Mouse (Mus musculus): ENCODE data around the gene Shc2.

Gene Shc2

GRCm38 (mm10) chr10:79613578-79614304 lies 24.0 kb downstream of the Shc2 start, which contains the start of gene C2cd4c:
TSS of gene C2cd4c (minus strand) at chr10:79614025.
- DNase-seq, result peak; percentile 69

- DNase-seq, result no peak
Measured at GRCm38 (mm10) chr10:79612192-79613135, 25.3 kb downstream of the Shc2 start.

GRCm38 (mm10) chr10:79611296-79611695 lies 26.4 kb downstream of the Shc2 start:
- DNase-seq, result no peak

GRCm38 (mm10) chr10:79609276-79609675 lies 28.4 kb downstream of the Shc2 start:
- no peak for DNase-seq

- DNase-seq, result no peak
Measured at GRCm38 (mm10) chr10:79607892-79608291, 29.8 kb downstream of the Shc2 start.

- DNase-seq, result no peak
Measured at GRCm38 (mm10) chr10:79606537-79606936, 31.2 kb downstream of the Shc2 start.

GRCm38 (mm10) chr10:79597936-79598230 lies 39.8 kb downstream of the Shc2 start:
- no peak for DNase-seq

GRCm38 (mm10) chr10:79597051-79597935 lies 40.4 kb downstream of the Shc2 start:
- no peak for DNase-seq

- no peak for DNase-seq
Measured at GRCm38 (mm10) chr10:79595590-79595929, 42.2 kb downstream of the Shc2 start.

- DNase-seq, result peak; percentile 59
Measured at GRCm38 (mm10) chr10:79594872-79595589, 42.7 kb downstream of the Shc2 start.

GRCm38 (mm10) chr10:79594111-79594510 lies 43.6 kb downstream of the Shc2 start:
- DNase-seq, result no peak

GRCm38 (mm10) chr10:79590702-79591101 lies 47.0 kb downstream of the Shc2 start:
- DNase-seq, result no peak

- no peak for DNase-seq
Measured at GRCm38 (mm10) chr10:79587752-79588126, 50.0 kb downstream of the Shc2 start.

- no peak for DNase-seq
Measured at GRCm38 (mm10) chr10:79587061-79587751, 50.5 kb downstream of the Shc2 start, which contains the start of gene Theg. TSS of gene Theg (minus strand) at chr10:79587331.

GRCm38 (mm10) chr10:79586243-79586642 lies 51.5 kb downstream of the Shc2 start:
- no peak for DNase-seq

GRCm38 (mm10) chr10:79585723-79586122 lies 52.0 kb downstream of the Shc2 start:
- no peak for DNase-seq

- no peak for DNase-seq
Measured at GRCm38 (mm10) chr10:79585136-79585535, 52.6 kb downstream of the Shc2 start.

- DNase-seq, result no peak
Measured at GRCm38 (mm10) chr10:79584426-79584825, 53.3 kb downstream of the Shc2 start.

- DNase-seq, result no peak
Measured at GRCm38 (mm10) chr10:79584021-79584420, 53.7 kb downstream of the Shc2 start.

- DNase-seq, result no peak
Measured at GRCm38 (mm10) chr10:79581501-79581900, 56.2 kb downstream of the Shc2 start.

GRCm38 (mm10) chr10:79580811-79581210 lies 56.9 kb downstream of the Shc2 start:
- DNase-seq, result peak; percentile 28

- no peak for DNase-seq
Measured at GRCm38 (mm10) chr10:79580356-79580755, 57.4 kb downstream of the Shc2 start.
